Mouse (Mus musculus) intestine, embryonic 16.5 days (tissue): ENCODE data around the gene Pdik1l. TPM values are rescaled to one million over a fixed set of nuclear protein-coding genes. Genes with fewer than 3 reads are reported as not detected.

ENCODE experiments used
- ATAC-seq: fragments of 200-750 bp; cut with Nextera tagmentation; 2 replicates; pipeline ENCODE4 v1.8.0; 2017; ENCODE audit warnings: moderate TSS enrichment, moderate library complexity
- H3K27ac ChIP-seq: fragments of 300-500 bp; sonication (generic); 2 replicates; pipeline ENCODE4 v1.5.1; 2014; ENCODE audit warnings: mild to moderate bottlenecking, low read length
- H3K27me3 ChIP-seq: fragments of 300-500 bp; sonication (generic); replicated peaks from 2 replicates; pipeline ENCODE4 v1.6.1; 2014; ENCODE audit warnings: low read length, control low read depth, mixed read lengths; ENCODE audit not compliant: control insufficient read depth, insufficient read depth
- H3K36me3 ChIP-seq: fragments of 300-500 bp; sonication (generic); 2 replicates; pipeline ENCODE4 v1.6.1; 2014; ENCODE audit warnings: low read length, control low read depth; ENCODE audit not compliant: control insufficient read depth, insufficient read depth
- H3K4me1 ChIP-seq: fragments of 300-500 bp; sonication (generic); 2 replicates; pipeline ENCODE4 v1.6.1; 2014; ENCODE audit warnings: low read length, control low read depth, mixed read lengths; ENCODE audit not compliant: control insufficient read depth, insufficient read depth
- H3K4me2 ChIP-seq: fragments of 300-500 bp; sonication (generic); 2 replicates; pipeline ENCODE4 v1.6.1; 2014; ENCODE audit warnings: low read depth, low read length, control low read depth
- H3K4me3 ChIP-seq: fragments of 300-500 bp; sonication (generic); 2 replicates; pipeline ENCODE4 v1.5.1; 2014; ENCODE audit warnings: mild to moderate bottlenecking, low read length
- H3K9ac ChIP-seq: fragments of 300-500 bp; sonication (generic); 2 replicates; pipeline ENCODE4 v1.6.1; 2014; ENCODE audit warnings: low read depth, low read length
- H3K9me3 ChIP-seq: fragments of 300-500 bp; sonication (generic); 2 replicates; pipeline ENCODE4 v1.6.1; 2016; ENCODE audit warnings: low read length, control low read depth; ENCODE audit not compliant: control insufficient read depth
- WGBS: fragments of 180-500 bp; shearing (Covaris S2); extraction: QIAGEN DNeasy Blood & Tissue Kit; methylation state at CpG from one replicate; pipeline ENCODE4 v1.1.7; 2014; 5-methylcytosine and 5-hydroxymethylcytosine counted together
- polyA plus RNA-seq: library from polyadenylated mRNA; unstranded; fragments of >200 nt; fragmentation: Nextera tagmentation; extraction: Ambion mirVana; gene quantifications from 2 replicates; pipeline ENCODE4 v1.2.1, GENCODE M21; 2015

The Pdik1l gene
- polyA plus RNA-seq, 1 experiment from 2014 or later: 16.5 TPM

DNA sequence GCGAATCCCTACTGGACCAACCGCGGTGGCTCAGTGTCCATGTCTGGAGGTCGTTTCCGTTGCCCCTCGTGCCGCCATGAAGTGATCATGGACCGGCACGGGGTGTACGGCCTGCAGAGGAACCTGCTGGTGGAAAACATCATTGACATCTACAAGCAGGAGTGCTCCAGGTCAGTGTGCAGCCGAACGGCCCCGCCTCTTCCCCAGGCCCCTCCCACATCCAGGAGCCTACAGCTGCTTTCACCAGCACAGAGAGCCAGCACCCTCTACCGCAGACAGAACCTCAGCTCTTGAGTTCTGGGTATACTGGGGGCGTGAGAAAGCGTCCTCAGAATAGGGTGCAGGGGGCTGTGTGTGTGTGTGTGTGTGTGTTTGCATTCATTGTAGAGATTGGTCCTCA is 28.7 kb upstream of the Pdik1l start:
- Histone ChIP-seq H3K27me3 (no peaks in the 10 kb centered on the region), H3K9me3 (no peaks in the 10 kb centered on the region), H3K27ac (no peak overlapping the region), H3K4me2 (no peak overlapping the region), H3K9ac (no peak overlapping the region), H3K4me1 (no peaks in the 10 kb centered on the region; the same call in 1 of the 2 replicates), H3K4me3 (no peak overlapping the region), H3K36me3 (no peaks in the 10 kb centered on the region)
- ATAC-seq: peak; percentile 74
- WGBS: 47% methylated on average over 16 of the region's 16 CpGs

DNA sequence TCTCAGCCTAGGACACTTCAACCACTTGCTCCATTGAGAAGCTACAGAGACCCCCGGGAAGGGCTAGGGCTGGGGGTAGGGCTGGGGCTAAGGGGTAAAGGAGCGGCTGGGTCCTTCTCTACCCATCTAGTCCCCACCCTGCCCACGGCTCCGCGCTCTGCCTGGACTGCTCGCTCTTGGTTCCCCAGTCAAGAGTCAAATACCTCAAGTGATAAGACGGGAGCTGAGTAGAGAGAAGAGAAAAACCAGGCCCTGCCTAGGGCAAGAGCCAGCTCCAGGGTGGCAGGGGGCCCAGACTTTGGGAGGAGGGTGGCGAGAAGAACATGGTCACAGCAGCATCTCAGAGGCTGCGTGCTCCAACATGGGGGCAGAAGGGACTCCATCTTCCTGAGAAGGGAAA is 27.8 kb upstream of the Pdik1l start:
- Histone ChIP-seq H3K27me3 (no peaks in the 10 kb centered on the region), H3K36me3 (no peaks in the 10 kb centered on the region), H3K4me1 (no peaks in the 10 kb centered on the region; the same call in 1 of the 2 replicates), H3K4me3 (no peak overlapping the region), H3K9ac (no peak overlapping the region), H3K27ac (no peak overlapping the region), H3K9me3 (no peaks in the 10 kb centered on the region), H3K4me2 (no peak overlapping the region)
- ATAC-seq: no peak
- WGBS: 70% methylated on average over 9 of the region's 9 CpGs

DNA sequence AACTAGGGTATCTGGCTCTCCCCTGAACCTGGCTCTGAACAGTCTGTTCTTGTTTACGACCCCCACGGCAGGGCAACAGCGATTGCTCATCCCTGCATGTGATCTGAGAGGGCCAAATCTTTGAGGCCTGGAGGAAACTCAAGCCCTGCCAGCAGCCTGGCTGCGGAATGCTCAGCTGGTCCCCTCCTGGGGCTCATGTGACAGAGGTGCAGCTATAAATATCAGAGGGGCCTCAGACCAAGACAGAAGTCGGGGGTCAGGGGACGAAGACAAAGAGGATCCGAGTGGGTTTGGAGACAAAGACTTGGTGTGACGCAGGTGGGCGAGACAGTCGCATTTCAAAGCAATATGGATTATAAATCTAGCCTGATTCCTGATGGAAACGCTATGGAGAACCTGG is 27.2 kb upstream of the Pdik1l start, which contains the start of gene Trim63:
TSS of gene Trim63 (plus strand) at position 245 of the 400 bp plus-strand sequence.
- no peak within 1 kb of the TSS for H3K9ac ChIP-seq
- H3K27ac ChIP-seq: no peak within 1 kb of the TSS
- no peaks in the 10 kb centered on the region for H3K27me3 ChIP-seq
- no peaks in the 10 kb centered on the region for H3K9me3 ChIP-seq
- no peak within 1 kb of the TSS for H3K4me2 ChIP-seq
- H3K36me3 ChIP-seq: no peaks in the 10 kb centered on the region
- no peaks in the 10 kb centered on the region; the same call in 1 of the 2 replicates for H3K4me1 ChIP-seq
- no peak within 1 kb of the TSS for H3K4me3 ChIP-seq
- ATAC-seq: no peak
- 34% methylated on average over 11 of the region's 11 CpGs for WGBS

DNA sequence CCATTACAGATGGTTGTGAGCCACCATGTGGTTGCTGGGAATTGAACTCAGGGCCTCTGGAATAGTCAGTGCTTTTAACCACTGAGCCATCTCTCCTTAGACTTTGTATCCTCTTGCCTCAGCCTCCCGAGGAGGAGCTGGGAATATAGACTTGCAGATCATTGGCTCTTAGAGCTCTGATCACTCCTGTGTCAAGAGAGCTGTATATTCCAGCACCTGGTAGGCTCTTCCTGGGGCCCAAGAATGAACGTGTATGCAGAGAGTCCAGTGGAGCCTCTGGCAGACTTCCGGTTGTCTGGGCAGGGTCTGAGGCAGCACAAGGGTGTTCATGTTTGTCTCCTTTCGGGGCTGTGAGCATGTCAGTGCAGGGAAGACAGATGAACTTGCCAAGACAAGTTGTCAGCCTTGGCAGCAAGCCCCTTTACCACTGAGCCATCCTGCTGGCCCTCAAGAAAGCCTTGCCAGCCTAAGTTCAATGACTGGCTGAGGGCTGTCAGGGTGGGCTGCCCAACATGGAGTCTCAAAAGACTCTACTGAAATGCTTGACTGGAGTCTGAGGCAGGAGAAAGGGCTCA is 26.5 kb upstream of the Pdik1l start:
- Histone ChIP-seq H3K27me3 (no peaks in the 10 kb centered on the region), H3K9me3 (no peaks in the 10 kb centered on the region), H3K9ac (no peak overlapping the region), H3K4me2 (no peak overlapping the region), H3K4me3 (no peak overlapping the region), H3K4me1 (no peaks in the 10 kb centered on the region; the same call in 1 of the 2 replicates), H3K36me3 (no peaks in the 10 kb centered on the region), H3K27ac (no peak overlapping the region)
- ATAC-seq: no peak
- 76% methylated on average over 4 of the region's 4 CpGs for WGBS

DNA sequence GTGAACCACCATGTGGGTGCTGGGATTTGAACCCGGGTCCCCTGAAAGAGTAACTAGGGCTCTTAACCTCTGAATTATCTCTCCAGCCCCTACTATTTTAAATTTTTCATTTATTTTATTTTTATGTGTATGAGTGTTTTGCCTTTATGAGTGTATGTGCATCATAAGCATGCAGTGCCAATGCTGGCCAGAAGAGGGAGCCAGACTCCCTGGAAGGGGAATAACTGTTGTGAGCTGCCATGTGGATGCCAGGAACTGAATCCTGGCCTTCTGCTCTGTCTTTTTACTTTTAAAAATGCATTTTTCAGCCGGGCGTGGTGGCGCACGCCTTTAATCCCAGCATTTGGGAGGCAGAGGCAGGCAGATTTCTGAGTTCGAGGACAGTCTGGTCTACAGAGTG is 25.2 kb upstream of the Pdik1l start:
- 93% methylated on average over 6 of the region's 6 CpGs for WGBS
- no peak overlapping the region for H3K4me2 ChIP-seq
- H3K4me3 ChIP-seq: no peak overlapping the region

DNA sequence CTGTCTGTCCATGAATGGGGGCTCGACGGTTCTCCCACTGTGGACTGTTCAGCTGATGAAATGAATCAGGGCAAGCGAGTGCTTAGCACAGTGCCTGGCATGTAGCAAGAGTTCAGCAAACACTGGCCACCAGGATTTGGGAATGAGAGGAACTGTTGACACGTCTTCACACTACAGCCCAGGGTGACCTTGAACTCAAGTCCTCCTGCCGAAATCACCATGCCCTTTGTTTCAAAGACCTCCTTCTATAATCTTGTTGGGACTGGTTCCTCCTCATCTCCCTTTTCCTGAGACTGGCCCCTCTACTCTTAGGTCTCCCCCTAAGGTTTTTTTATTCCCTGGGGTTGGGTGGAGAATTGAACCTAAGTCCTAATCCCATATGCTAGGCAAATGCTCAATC is 24.6 kb upstream of the Pdik1l start:
- WGBS: 93% methylated on average over 5 of the region's 5 CpGs
- Histone ChIP-seq H3K9ac (no peak overlapping the region), H3K4me2 (no peak overlapping the region), H3K27me3 (no peaks in the 10 kb centered on the region), H3K4me1 (peaks cover 3% of the 10 kb centered on the region), H3K4me3 (no peak overlapping the region), H3K9me3 (no peaks in the 10 kb centered on the region), H3K36me3 (no peaks in the 10 kb centered on the region), H3K27ac (no peak overlapping the region)
- no peak for ATAC-seq

More for the DNA sequence above, 25.2 kb upstream of the Pdik1l start:
- Histone ChIP-seq H3K27me3 (no peaks in the 10 kb centered on the region), H3K9ac (no peak overlapping the region), H3K4me1 (no peaks in the 10 kb centered on the region; the same call in 1 of the 2 replicates), H3K36me3 (no peaks in the 10 kb centered on the region), H3K27ac (no peak overlapping the region), H3K9me3 (no peaks in the 10 kb centered on the region)
- no peak for ATAC-seq

DNA sequence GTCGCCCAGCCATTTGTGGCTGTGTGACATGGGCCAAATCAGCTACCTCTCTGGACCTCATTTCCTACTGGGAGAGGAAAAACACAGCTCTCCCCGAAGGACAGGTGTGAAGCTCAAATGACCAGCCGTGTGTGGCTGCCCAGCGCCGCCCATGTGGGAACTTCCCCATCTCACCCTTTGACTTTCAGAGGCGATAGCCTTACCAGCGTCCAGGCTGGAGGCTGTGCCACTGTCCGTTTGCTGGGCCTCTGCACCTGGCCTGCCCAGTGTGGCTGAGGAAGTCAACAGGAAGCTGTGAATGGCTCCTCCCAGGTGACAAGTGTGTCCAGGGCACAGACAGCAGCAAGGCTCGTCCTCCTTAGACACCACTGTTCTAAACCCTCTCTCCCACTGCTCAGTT is 24.1 kb upstream of the Pdik1l start:
- Histone ChIP-seq H3K27me3 (no peaks in the 10 kb centered on the region), H3K9ac (no peak overlapping the region), H3K27ac (no peak overlapping the region), H3K36me3 (no peaks in the 10 kb centered on the region), H3K9me3 (no peaks in the 10 kb centered on the region), H3K4me2 (no peak overlapping the region), H3K4me1 (peaks cover 9% of the 10 kb centered on the region), H3K4me3 (no peak overlapping the region)
- ATAC-seq: no peak
- 82% methylated on average over 9 of the region's 9 CpGs for WGBS

DNA sequence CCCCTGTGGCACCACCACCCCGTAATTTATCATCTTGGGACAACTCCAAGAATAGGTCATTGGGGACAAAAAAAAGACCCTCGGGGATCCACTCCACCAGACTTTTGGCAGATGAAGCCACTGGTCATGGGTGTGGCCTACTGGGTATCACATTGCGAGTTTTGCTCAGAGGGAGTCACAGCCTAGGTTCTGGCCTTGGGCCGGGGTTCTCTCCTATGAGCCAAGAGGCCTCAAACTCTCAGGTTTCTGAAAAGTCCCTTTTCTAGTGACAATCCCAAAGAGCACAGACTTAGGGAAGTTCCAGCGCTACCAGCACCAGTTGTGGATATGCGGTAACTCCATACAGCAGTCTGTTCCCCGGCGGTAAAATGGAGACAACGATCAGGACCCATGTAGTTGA is 23.0 kb upstream of the Pdik1l start:
- Histone ChIP-seq H3K4me3 (no peak overlapping the region), H3K4me1 (peaks cover 11% of the 10 kb centered on the region), H3K4me2 (no peak overlapping the region), H3K9ac (no peak overlapping the region), H3K9me3 (no peaks in the 10 kb centered on the region), H3K27ac (no peak overlapping the region), H3K27me3 (no peaks in the 10 kb centered on the region), H3K36me3 (no peaks in the 10 kb centered on the region)
- ATAC-seq: no peak
- 89% methylated on average over 9 of the region's 9 CpGs for WGBS

DNA sequence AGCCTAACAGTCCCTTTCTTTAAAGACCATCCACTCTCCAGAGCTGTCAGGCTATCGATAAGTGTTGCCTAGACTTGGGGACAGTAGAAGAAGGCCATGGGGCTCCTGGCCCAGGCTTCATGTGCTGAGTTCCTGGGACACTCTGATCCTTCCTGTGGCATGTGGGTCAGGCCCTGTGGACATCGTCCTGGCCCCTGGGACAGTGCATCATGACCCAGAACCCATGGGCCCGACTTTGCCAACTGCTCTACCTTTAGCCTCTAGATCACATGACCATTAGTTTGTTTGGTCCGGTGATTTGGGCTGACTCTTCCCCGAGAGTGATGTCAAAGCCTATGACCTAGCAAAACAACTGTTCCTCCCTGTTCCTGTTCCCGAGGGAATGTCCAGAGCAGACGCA is 22.4 kb upstream of the Pdik1l start:
- peaks cover 11% of the 10 kb centered on the region for H3K4me1 ChIP-seq
- no peaks in the 10 kb centered on the region for H3K27me3 ChIP-seq
- H3K9me3 ChIP-seq: no peaks in the 10 kb centered on the region
- no peak overlapping the region for H3K4me2 ChIP-seq
- no peak for ATAC-seq
- no peak overlapping the region for H3K4me3 ChIP-seq
- 84% methylated on average over 7 of the region's 7 CpGs for WGBS
- H3K27ac ChIP-seq: no peak overlapping the region
- H3K9ac ChIP-seq: no peak overlapping the region
- no peaks in the 10 kb centered on the region for H3K36me3 ChIP-seq
